Mouse (Mus musculus) forebrain, postnatal 0 days (tissue): ENCODE measurements around the gene Psmc6. TPM values are rescaled to one million over a fixed set of nuclear protein-coding genes. Genes with fewer than 3 reads are reported as not detected.

Source experiments
- ATAC-seq: fragments of 200-750 bp; cut with Nextera tagmentation; 2 replicates; pipeline ENCODE4 v1.8.0; 2017; ENCODE audit warnings: mild to moderate bottlenecking, moderate library complexity
- DNase-seq: peaks from one replicate; pipeline ENCODE4 v3.0.0-alpha.2; 2015
- H3K27ac ChIP-seq: fragments of 300-500 bp; sonication (generic); 2 replicates; pipeline ENCODE4 v1.5.1; 2014; ENCODE audit warnings: low read depth, mild to moderate bottlenecking, antibody characterized with exemption, low read length, moderate library complexity, mixed read lengths
- H3K27me3 ChIP-seq: fragments of 300-500 bp; sonication (generic); 2 replicates; pipeline ENCODE4 v1.6.1; 2014; ENCODE audit warnings: mild to moderate bottlenecking, low read length, mixed read lengths; ENCODE audit not compliant: insufficient read depth
- H3K36me3 ChIP-seq: fragments of 300-500 bp; sonication (generic); 2 replicates; pipeline ENCODE4 v1.6.1; 2014; ENCODE audit warnings: mild to moderate bottlenecking, moderate library complexity; ENCODE audit not compliant: insufficient read depth
- H3K4me1 ChIP-seq: fragments of 300-500 bp; sonication (generic); 2 replicates; pipeline ENCODE4 v1.6.1; 2014; ENCODE audit warnings: antibody characterized with exemption; ENCODE audit not compliant: insufficient read depth
- H3K4me2 ChIP-seq: fragments of 300-500 bp; sonication (generic); 2 replicates; pipeline ENCODE4 v1.6.1; 2014; ENCODE audit warnings: low read depth, mild to moderate bottlenecking, moderate library complexity
- H3K4me3 ChIP-seq: fragments of 300-500 bp; sonication (generic); 2 replicates; pipeline ENCODE4 v1.5.1; 2014; ENCODE audit warnings: low read depth, low read length, mixed read lengths
- H3K9ac ChIP-seq: fragments of 300-500 bp; sonication (generic); 2 replicates; pipeline ENCODE4 v1.6.1; 2014; ENCODE audit warnings: mild to moderate bottlenecking
- H3K9me3 ChIP-seq: fragments of 300-500 bp; sonication (generic); 2 replicates; pipeline ENCODE4 v1.6.1; 2016; ENCODE audit warnings: low read length
- CTCF ChIP-seq: sonication (generic); IDR thresholded peaks from 2 replicates; pipeline ENCODE4 v1.5.1; 2016; ENCODE audit warnings: antibody characterized with exemption, control low read depth, low read depth
- WGBS: fragments of 180-500 bp; shearing (Covaris S2); extraction: QIAGEN DNeasy Blood & Tissue Kit; methylation state at CpG from one replicate; pipeline ENCODE4 v1.1.7; 2014; 5-methylcytosine and 5-hydroxymethylcytosine counted together
- polyA plus RNA-seq: library from polyadenylated mRNA; unstranded; fragments of >200 nt; fragmentation: Nextera tagmentation; extraction: Ambion mirVana; gene quantifications from 2 replicates; pipeline ENCODE4 v1.2.1, GENCODE M21; 2015
- total RNA-seq: library from RNA; depleted of rRNA; stranded (reverse); fragments of >200 nt; gene quantifications from 2 replicates; pipeline ENCODE4 v1.2.3, GENCODE M21; 2014

Gene Psmc6
- total and polyA plus RNA-seq, 2 experiments from 2014 or later: 140 to 156 TPM

GRCm38 (mm10) chr14:45309646-45310045 is 19.9 kb upstream of the Psmc6 start:
- H3K27ac ChIP-seq: no peak overlapping the region
- no peak overlapping the region for H3K4me2 ChIP-seq
- WGBS: 81% methylated on average over 13 of the region's 13 CpGs
- no peak overlapping the region for H3K9ac ChIP-seq
- H3K4me1 ChIP-seq: no peaks in the 10 kb centered on the region
- H3K4me3 ChIP-seq: no peak overlapping the region
- no peaks in the 10 kb centered on the region for H3K9me3 ChIP-seq
- peaks cover 5% of the 10 kb centered on the region; the same call in 1 of the 2 replicates for H3K36me3 ChIP-seq
- ATAC-seq (no peak), DNase-seq (no peak)
- no peak for TF ChIP-seq CTCF
- H3K27me3 ChIP-seq: no peaks in the 10 kb centered on the region

GRCm38 (mm10) chr14:45310101-45310500 is 19.5 kb upstream of the Psmc6 start:
- DNase-seq (no peak), ATAC-seq (no peak)
- TF ChIP-seq CTCF: no peak
- H3K4me2 ChIP-seq: no peak overlapping the region
- H3K4me1 ChIP-seq: no peaks in the 10 kb centered on the region
- peaks cover 2% of the 10 kb centered on the region; the same call in 1 of the 2 replicates for H3K36me3 ChIP-seq
- no peak overlapping the region for H3K27ac ChIP-seq
- 91% methylated on average over 14 of the region's 14 CpGs for WGBS
- H3K9ac ChIP-seq: no peak overlapping the region
- H3K9me3 ChIP-seq: no peaks in the 10 kb centered on the region
- no peak overlapping the region for H3K4me3 ChIP-seq
- H3K27me3 ChIP-seq: no peaks in the 10 kb centered on the region

GRCm38 (mm10) chr14:45316927-45317326 is 12.7 kb upstream of the Psmc6 start:
- TF ChIP-seq CTCF: no peak

GRCm38 (mm10) chr14:45317921-45318411 is 11.6 kb upstream of the Psmc6 start:
- Histone ChIP-seq H3K4me3 (peak overlapping the region; percentile 69), H3K27ac (peak overlapping the region; percentile 94), H3K36me3 (no peaks in the 10 kb centered on the region), H3K9ac (peak overlapping the region; percentile 78), H3K27me3 (no peaks in the 10 kb centered on the region), H3K9me3 (no peaks in the 10 kb centered on the region), H3K4me1 (peaks cover 17% of the 10 kb centered on the region; the same call in 1 of the 2 replicates), H3K4me2 (peak overlapping the region; percentile 58)
- TF ChIP-seq CTCF: no peak
- DNase-seq: no peak
- WGBS: under 1% methylated on average over 38 of the region's 38 CpGs
- ATAC-seq: peak; percentile 5

More at GRCm38 (mm10) chr14:45316927-45317326, 12.7 kb upstream of the Psmc6 start:
- no peaks in the 10 kb centered on the region for H3K36me3 ChIP-seq
- WGBS: 78% methylated on average over 5 of the region's 5 CpGs
- no peak overlapping the region for H3K27ac ChIP-seq
- H3K4me2 ChIP-seq: peak overlapping the region; percentile 58
- H3K9me3 ChIP-seq: no peaks in the 10 kb centered on the region
- peak overlapping the region; percentile 69 for H3K4me3 ChIP-seq
- ATAC-seq (no peak), DNase-seq (no peak)
- peak overlapping the region; percentile 78 for H3K9ac ChIP-seq
- H3K4me1 ChIP-seq: peaks cover 17% of the 10 kb centered on the region; the same call in 1 of the 2 replicates
- H3K27me3 ChIP-seq: no peaks in the 10 kb centered on the region

GRCm38 (mm10) chr14:45318426-45319236 is 11.0 kb upstream of the Psmc6 start, which contains the start of gene Ero1l:
Gene Ero1l, minus strand, starts transcription at chr14:45318771.
- peak; percentile 90 for DNase-seq
- H3K4me2 ChIP-seq: peak within 1 kb of the TSS; percentile 58
- TF ChIP-seq CTCF: no peak
- peaks cover 17% of the 10 kb centered on the region; the same call in 1 of the 2 replicates for H3K4me1 ChIP-seq
- peak within 1 kb of the TSS; percentile 78 for H3K9ac ChIP-seq
- H3K9me3 ChIP-seq: no peaks in the 10 kb centered on the region
- H3K27me3 ChIP-seq: no peaks in the 10 kb centered on the region
- whole genome bisulfite sequencing: 8% methylated on average over 43 of the region's 74 CpGs
- H3K27ac ChIP-seq: peak within 1 kb of the TSS; percentile 94
- ATAC-seq: peak; percentile 97
- H3K4me3 ChIP-seq: peak within 1 kb of the TSS; percentile 69
- no peaks in the 10 kb centered on the region for H3K36me3 ChIP-seq

GRCm38 (mm10) chr14:45319237-45319610 is 10.4 kb upstream of the Psmc6 start:
- Histone ChIP-seq H3K4me2 (peak overlapping the region; percentile 58; the same call in 1 of the 2 replicates), H3K9me3 (no peaks in the 10 kb centered on the region), H3K36me3 (no peaks in the 10 kb centered on the region), H3K27me3 (no peaks in the 10 kb centered on the region), H3K4me1 (peaks cover 17% of the 10 kb centered on the region; the same call in 1 of the 2 replicates), H3K27ac (peak overlapping the region; percentile 94; the same call in 1 of the 2 replicates), H3K9ac (peak overlapping the region; percentile 78), H3K4me3 (peak overlapping the region; percentile 69; the same call in 1 of the 2 replicates)
- DNase-seq: peak; percentile 7
- WGBS: 58% methylated on average over 3 of the region's 3 CpGs
- no peak for ATAC-seq
- TF ChIP-seq CTCF: no peak

- H3K36me3 ChIP-seq: no peaks in the 10 kb centered on the region
- H3K27ac ChIP-seq: no peak overlapping the region
- H3K4me2 ChIP-seq: no peak overlapping the region
- H3K4me1 ChIP-seq: peaks cover 17% of the 10 kb centered on the region; the same call in 1 of the 2 replicates
- no peaks in the 10 kb centered on the region for H3K27me3 ChIP-seq
- no peak overlapping the region for H3K4me3 ChIP-seq
- H3K9me3 ChIP-seq: no peaks in the 10 kb centered on the region
- ATAC-seq (no peak), DNase-seq (no peak)
- no peak overlapping the region for H3K9ac ChIP-seq
- WGBS: 79% methylated on average over 4 of the region's 4 CpGs
- TF ChIP-seq CTCF: no peak
Observed at GRCm38 (mm10) chr14:45320111-45320510, 9.5 kb upstream of the Psmc6 start.
